Mouse (Mus musculus) stomach, embryonic 15.5 days (tissue): Measurements from ENCODE around the gene Gpsm2. TPM values are rescaled to one million over a fixed set of nuclear protein-coding genes. Genes with fewer than 3 reads are reported as not detected.
"Not testable (repeated sequence)": the region's sequence is repeated elsewhere in the genome, so short reads cannot be mapped to it uniquely, and the experiment has no call there.

Source experiments
- ATAC-seq: fragments of 200-750 bp; cut with Nextera tagmentation; 2 replicates; pipeline ENCODE4 v1.8.0; 2017; ENCODE audit warnings: low read depth, moderate number of reproducible peaks, moderate TSS enrichment; ENCODE audit not compliant: insufficient read depth, low FRiP score
- H3K27ac ChIP-seq: fragments of 300-500 bp; sonication (generic); 2 replicates; pipeline ENCODE4 v1.5.1; 2015; ENCODE audit warnings: mild to moderate bottlenecking, inconsistent platforms
- H3K27me3 ChIP-seq: fragments of 300-500 bp; sonication (generic); replicated peaks from 2 replicates; pipeline ENCODE4 v1.6.1; 2015; ENCODE audit warnings: inconsistent platforms
- H3K36me3 ChIP-seq: fragments of 300-500 bp; sonication (generic); 2 replicates; pipeline ENCODE4 v1.6.1; 2015; ENCODE audit warnings: inconsistent platforms
- H3K4me1 ChIP-seq: fragments of 300-500 bp; sonication (generic); 2 replicates; pipeline ENCODE4 v1.6.1; 2015; ENCODE audit warnings: inconsistent platforms
- H3K4me2 ChIP-seq: fragments of 300-500 bp; sonication (generic); 2 replicates; pipeline ENCODE4 v1.6.1; 2015; ENCODE audit warnings: mild to moderate bottlenecking, inconsistent platforms
- H3K4me3 ChIP-seq: fragments of 300-500 bp; sonication (generic); replicated peaks from 2 replicates; pipeline ENCODE4 v1.5.1; 2015; ENCODE audit warnings: inconsistent platforms
- H3K9ac ChIP-seq: fragments of 300-500 bp; sonication (generic); 2 replicates; pipeline ENCODE4 v1.6.1; 2015; ENCODE audit warnings: inconsistent platforms
- H3K9me3 ChIP-seq: fragments of 300-500 bp; sonication (generic); 2 replicates; pipeline ENCODE4 v1.6.1; 2016; ENCODE audit warnings: inconsistent platforms
- WGBS: fragments of 180-500 bp; shearing (Covaris S2); methylation state at CpG from one replicate; pipeline ENCODE4 v1.1.7; 2015; 5-methylcytosine and 5-hydroxymethylcytosine counted together
- polyA plus RNA-seq: library from polyadenylated mRNA; unstranded; fragments of >200 nt; fragmentation: Nextera tagmentation; extraction: Ambion mirVana; gene quantifications from 2 replicates; pipeline ENCODE4 v1.2.1, GENCODE M21; 2015

Gpsm2 gene
- polyA plus RNA-seq, 1 experiment from 2014 or later = 46.2 TPM

DNA sequence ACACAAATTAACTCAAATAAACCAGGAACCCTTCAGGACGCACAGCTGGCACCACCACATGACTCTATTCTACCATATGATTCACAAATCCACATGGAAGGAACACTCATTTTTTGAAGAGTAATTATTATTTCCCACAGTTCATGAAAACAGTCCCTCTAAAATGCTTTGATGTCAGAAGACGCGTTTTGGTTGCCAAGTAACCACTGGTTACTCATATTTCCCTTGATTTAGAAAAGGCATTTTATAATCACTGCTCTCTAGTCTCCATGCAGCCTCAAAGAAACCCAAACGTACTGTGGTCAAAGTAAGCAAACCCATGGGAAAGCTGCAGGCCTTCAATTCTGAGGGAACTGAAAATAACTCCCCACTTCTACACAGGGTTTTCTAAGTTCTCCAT lies 32.1 kb downstream of the Gpsm2 start:
- no peaks in the 10 kb centered on the region for H3K27me3 ChIP-seq
- no peak overlapping the region for H3K27ac ChIP-seq
- no peak for ATAC-seq
- 67% methylated on average over 4 of the region's 4 CpGs for WGBS
- H3K9me3 ChIP-seq = no peaks in the 10 kb centered on the region
- no peak overlapping the region for H3K4me2 ChIP-seq
- no peaks in the 10 kb centered on the region for H3K4me1 ChIP-seq
- no peak overlapping the region for H3K9ac ChIP-seq
- H3K36me3 ChIP-seq = peaks cover 19% of the 10 kb centered on the region
- H3K4me3 ChIP-seq = no peak overlapping the region

GRCm38 (mm10) chr3:108689446-108689845 lies 32.7 kb downstream of the Gpsm2 start:
- H3K4me3 ChIP-seq = no peak overlapping the region
- H3K36me3 ChIP-seq = peaks cover 19% of the 10 kb centered on the region
- no peaks in the 10 kb centered on the region for H3K4me1 ChIP-seq
- ATAC-seq = no peak
- no peaks in the 10 kb centered on the region for H3K27me3 ChIP-seq
- no peak overlapping the region for H3K27ac ChIP-seq
- 79% methylated on average over 8 of the region's 8 CpGs for whole genome bisulfite sequencing
- no peak overlapping the region for H3K4me2 ChIP-seq
- no peak overlapping the region for H3K9ac ChIP-seq
- no peaks in the 10 kb centered on the region for H3K9me3 ChIP-seq

DNA sequence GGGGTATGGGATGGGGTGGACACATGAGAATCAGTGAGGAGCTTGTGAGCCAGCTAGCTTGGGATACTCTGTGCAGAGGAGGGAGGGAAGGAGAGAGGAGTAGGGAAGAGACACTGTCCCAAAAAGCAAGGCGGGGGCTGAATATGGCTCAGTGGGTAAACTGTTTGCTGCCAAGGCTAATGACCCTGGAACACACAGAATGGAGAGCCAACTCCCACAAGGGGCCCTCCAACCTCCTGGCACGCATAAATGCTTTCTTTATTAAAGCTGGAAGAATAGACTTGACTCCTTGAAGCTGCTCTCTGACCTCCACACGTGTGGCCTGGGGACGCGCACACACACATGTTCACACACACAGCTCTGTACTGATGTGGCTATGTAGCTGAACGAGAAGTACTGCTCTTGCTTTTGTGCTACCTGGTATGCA lies 33.1 kb downstream of the Gpsm2 start:
- no peaks in the 10 kb centered on the region for H3K4me1 ChIP-seq
- no peak overlapping the region for H3K27ac ChIP-seq
- ATAC-seq = no peak
- no peaks in the 10 kb centered on the region for H3K27me3 ChIP-seq
- H3K9me3 ChIP-seq = no peaks in the 10 kb centered on the region
- peaks cover 16% of the 10 kb centered on the region for H3K36me3 ChIP-seq
- 85% methylated on average over 6 of the region's 6 CpGs for WGBS
- H3K9ac ChIP-seq = no peak overlapping the region
- H3K4me3 ChIP-seq = no peak overlapping the region
- no peak overlapping the region for H3K4me2 ChIP-seq

- Histone ChIP-seq H3K4me2 (no peak overlapping the region), H3K9ac (no peak overlapping the region), H3K9me3 (no peaks in the 10 kb centered on the region), H3K27me3 (no peaks in the 10 kb centered on the region), H3K4me1 (no peaks in the 10 kb centered on the region), H3K27ac (no peak overlapping the region), H3K36me3 (peaks cover 20% of the 10 kb centered on the region), H3K4me3 (no peak overlapping the region)
- WGBS = 96% methylated on average over 7 of the region's 7 CpGs
- no peak for ATAC-seq
Observed at GRCm38 (mm10) chr3:108685701-108686100, 36.4 kb downstream of the Gpsm2 start.

DNA sequence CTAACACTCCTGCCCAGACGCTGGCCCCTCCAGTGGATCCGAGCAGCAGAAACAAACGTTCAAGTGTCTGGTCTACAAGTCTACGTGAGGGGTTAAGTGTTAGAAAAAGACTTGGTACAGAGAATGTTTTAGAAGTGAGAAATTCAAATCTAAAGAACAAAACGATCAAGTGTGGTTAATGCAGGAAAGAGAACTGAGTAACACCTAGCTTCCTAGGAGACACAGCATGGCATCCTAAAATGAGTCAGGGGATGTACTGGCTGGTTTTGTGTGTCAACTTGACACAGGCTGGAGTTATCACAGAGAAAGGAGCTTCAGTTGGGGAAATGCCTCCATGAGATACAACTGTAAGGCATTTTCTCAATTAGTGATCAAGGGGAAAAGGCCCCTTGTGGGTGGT lies 38.5 kb downstream of the Gpsm2 start:
- not testable (repeated sequence) for H3K9ac ChIP-seq, H3K27ac ChIP-seq, ATAC-seq, H3K4me2 ChIP-seq, H3K9me3 ChIP-seq, H3K4me3 ChIP-seq, H3K27me3 ChIP-seq, H3K4me1 ChIP-seq
- peaks cover 23% of the 10 kb centered on the region for H3K36me3 ChIP-seq
- 89% methylated on average over 5 of the region's 5 CpGs for WGBS

DNA sequence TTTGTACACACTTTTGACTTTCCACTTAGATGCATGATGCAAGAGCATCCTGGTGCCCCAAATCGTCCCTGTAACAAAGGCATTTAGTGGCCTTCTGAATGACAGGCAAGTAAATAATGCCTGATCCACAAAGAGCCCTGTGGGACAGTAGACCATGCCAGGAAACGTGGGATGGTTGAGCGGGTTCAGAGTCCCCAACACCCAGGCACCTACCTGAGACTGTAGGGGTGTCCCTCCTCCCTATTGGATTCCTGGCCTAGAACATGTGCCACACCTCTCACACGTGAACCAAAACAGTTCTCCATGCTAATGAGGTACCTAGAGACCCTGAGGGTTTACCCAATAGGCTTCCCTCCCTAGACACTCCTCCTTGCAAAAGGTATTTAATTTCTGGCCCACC lies 41.1 kb downstream of the Gpsm2 start:
- Histone ChIP-seq H3K36me3 (peaks cover 36% of the 10 kb centered on the region), H3K4me1 (no peaks in the 10 kb centered on the region), H3K9me3 (no peaks in the 10 kb centered on the region), H3K27ac (no peak overlapping the region), H3K9ac (no peak overlapping the region), H3K27me3 (no peaks in the 10 kb centered on the region), H3K4me3 (no peak overlapping the region), H3K4me2 (no peak overlapping the region)
- no peak for ATAC-seq
- WGBS = 83% methylated on average over 4 of the region's 4 CpGs

DNA sequence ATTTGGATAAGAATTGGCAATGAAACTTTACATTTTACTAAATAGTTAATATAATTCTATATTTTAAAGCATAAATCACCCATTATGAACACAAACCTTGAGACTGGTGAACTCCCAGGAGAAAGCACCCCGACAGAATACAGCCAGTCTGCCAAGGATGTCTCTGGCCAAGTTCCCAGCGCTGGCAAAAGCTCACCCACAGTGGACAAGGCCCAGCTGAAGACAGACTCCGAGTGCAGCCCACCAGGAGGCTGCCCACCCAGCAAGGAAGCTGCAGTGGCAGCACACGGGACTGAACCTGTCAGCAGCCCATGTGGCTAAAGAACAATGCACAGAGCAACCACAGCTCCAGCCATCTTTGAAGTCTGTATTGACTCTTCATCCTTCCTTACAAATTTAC lies 45.5 kb downstream of the Gpsm2 start:
- H3K27ac ChIP-seq = no peak overlapping the region
- no peak overlapping the region for H3K4me2 ChIP-seq
- no peak overlapping the region for H3K9ac ChIP-seq
- no peak overlapping the region for H3K4me3 ChIP-seq
- H3K4me1 ChIP-seq = no peaks in the 10 kb centered on the region
- no peak for ATAC-seq
- peaks cover 48% of the 10 kb centered on the region for H3K36me3 ChIP-seq
- 78% methylated on average over 4 of the region's 4 CpGs for WGBS
- no peaks in the 10 kb centered on the region for H3K9me3 ChIP-seq
- no peaks in the 10 kb centered on the region for H3K27me3 ChIP-seq

DNA sequence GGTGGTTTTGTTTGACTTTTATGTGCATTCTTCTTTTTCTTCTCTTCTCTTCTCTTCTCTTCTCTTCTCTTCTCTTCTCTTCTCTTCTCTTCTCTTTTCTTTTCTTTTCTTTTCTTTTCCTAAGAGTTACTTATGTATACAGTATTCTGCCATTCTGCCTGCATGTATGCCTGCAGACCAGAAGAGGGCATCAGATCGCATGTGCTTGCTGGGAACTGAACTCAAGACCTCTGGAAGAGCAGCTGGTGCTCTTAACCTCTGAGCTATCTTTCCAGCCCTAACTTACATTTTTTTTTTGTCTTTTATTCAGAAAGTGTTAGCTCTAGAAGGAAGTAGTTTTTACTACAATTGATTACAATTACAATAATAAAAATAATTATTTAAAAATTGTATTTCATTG lies 61.2 kb downstream of the Gpsm2 start:
- no peak for ATAC-seq
- WGBS = 68% methylated on average over 1 of the region's 1 CpGs
- H3K4me1 ChIP-seq = no peaks in the 10 kb centered on the region
- no peak overlapping the region for H3K27ac ChIP-seq
- peaks cover 23% of the 10 kb centered on the region for H3K36me3 ChIP-seq
- H3K4me2 ChIP-seq = no peak overlapping the region
- no peak overlapping the region for H3K9ac ChIP-seq
- no peaks in the 10 kb centered on the region for H3K27me3 ChIP-seq
- H3K4me3 ChIP-seq = no peak overlapping the region
- H3K9me3 ChIP-seq = no peaks in the 10 kb centered on the region

DNA sequence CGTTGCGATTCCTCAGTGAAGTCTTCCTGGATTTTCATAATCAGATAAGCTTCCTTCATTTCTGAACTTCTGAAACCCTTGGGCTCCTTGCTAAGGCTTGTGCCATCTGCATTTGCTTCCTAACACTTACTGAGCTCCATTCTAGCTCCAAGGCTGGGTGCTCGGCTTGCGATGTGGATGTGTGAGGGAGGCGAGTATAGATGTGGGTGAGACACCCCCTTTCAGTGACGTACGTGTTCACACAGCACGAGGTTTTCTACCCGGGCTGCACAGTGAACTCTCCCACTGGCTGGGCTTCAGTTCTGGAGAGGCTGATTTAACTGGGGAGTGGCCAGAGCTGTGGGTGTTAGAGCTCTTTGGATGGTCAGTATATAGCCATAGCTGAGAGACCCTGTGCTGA lies 63.5 kb downstream of the Gpsm2 start:
- Histone ChIP-seq H3K27ac (no peak overlapping the region), H3K9me3 (no peaks in the 10 kb centered on the region), H3K9ac (no peak overlapping the region), H3K27me3 (no peaks in the 10 kb centered on the region), H3K4me2 (no peak overlapping the region), H3K4me3 (no peak overlapping the region), H3K36me3 (peaks cover 18% of the 10 kb centered on the region), H3K4me1 (peaks cover 5% of the 10 kb centered on the region)
- 94% methylated on average over 9 of the region's 9 CpGs for WGBS
- ATAC-seq = no peak

- Histone ChIP-seq H3K27me3 (no peaks in the 10 kb centered on the region), H3K4me3 (no peak overlapping the region), H3K9ac (no peak overlapping the region), H3K4me1 (peaks cover 5% of the 10 kb centered on the region), H3K36me3 (no peaks in the 10 kb centered on the region), H3K4me2 (no peak overlapping the region), H3K9me3 (no peaks in the 10 kb centered on the region), H3K27ac (no peak overlapping the region)
- WGBS = 81% methylated on average over 7 of the region's 7 CpGs
- ATAC-seq = no peak
Observed at GRCm38 (mm10) chr3:108655486-108655885, 66.6 kb downstream of the Gpsm2 start.

DNA sequence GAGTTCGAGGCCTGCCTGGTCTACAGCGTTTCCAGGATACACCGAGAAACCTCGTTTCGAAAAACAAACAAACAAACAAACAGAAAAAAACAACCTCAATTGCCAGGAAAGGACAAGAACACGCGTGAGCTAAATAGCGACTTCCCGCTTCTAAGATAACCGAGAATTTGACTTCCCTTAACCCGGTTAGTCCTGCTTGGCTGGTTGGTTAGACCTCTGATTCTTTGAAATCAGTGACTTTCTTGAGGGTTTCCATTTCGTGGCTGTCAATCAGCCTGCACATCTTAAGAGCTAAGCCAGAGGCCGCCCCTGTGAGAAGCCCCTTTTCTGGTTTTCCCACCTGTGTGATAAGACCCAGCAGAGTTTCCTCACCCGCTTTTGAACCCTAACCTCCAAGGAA lies 67.5 kb downstream of the Gpsm2 start:
- 22% methylated on average over 14 of the region's 14 CpGs for WGBS
- no peak for ATAC-seq
- Histone ChIP-seq H3K4me3 (peak overlapping the region; percentile 89), H3K27me3 (no peaks in the 10 kb centered on the region), H3K27ac (no peak overlapping the region; the same call in 1 of the 2 replicates), H3K9ac (peak overlapping the region; percentile 96), H3K4me1 (peaks cover 5% of the 10 kb centered on the region), H3K4me2 (peak overlapping the region; percentile 62), H3K36me3 (no peaks in the 10 kb centered on the region), H3K9me3 (no peaks in the 10 kb centered on the region)

GRCm38 (mm10) chr3:108653710-108654379 lies 68.3 kb downstream of the Gpsm2 start, which contains the start of gene Clcc1:
Gene Clcc1 (plus strand): TSS chr3:108653913.
- H3K9me3 ChIP-seq = no peaks in the 10 kb centered on the region
- H3K4me1 ChIP-seq = peaks cover 5% of the 10 kb centered on the region
- no peaks in the 10 kb centered on the region for H3K27me3 ChIP-seq
- peak; percentile 98 for ATAC-seq
- peak within 1 kb of the TSS; percentile 62 for H3K4me2 ChIP-seq
- H3K36me3 ChIP-seq = no peaks in the 10 kb centered on the region
- WGBS = under 1% methylated on average over 57 of the region's 57 CpGs
- peak within 1 kb of the TSS; percentile 89 for H3K4me3 ChIP-seq
- peak within 1 kb of the TSS; percentile 96 for H3K9ac ChIP-seq
- peak within 1 kb of the TSS; percentile 86 for H3K27ac ChIP-seq
